Mouse (Mus musculus): ENCODE results near the gene Wdr47. TPM values are rescaled to one million over a fixed set of nuclear protein-coding genes. Genes with fewer than 3 reads are reported as not detected.

The Wdr47 gene
- polyA plus RNA-seq, 1 experiment from 2014 or later: 7.0 TPM

- H3K4me1 ChIP-seq (replicated peaks): peaks cover 6% of the 10 kb centered on the region
- ATAC-seq (replicated peaks; ENCODE audit: insufficient number of reproducible peaks, insufficient read depth, low FRiP score, low read depth): no peak
- H3K9me3 ChIP-seq (replicated peaks): no peaks in the 10 kb centered on the region
- peaks cover 9% of the 10 kb centered on the region for H3K27me3 ChIP-seq
- H3K4me2 ChIP-seq: peak overlapping the region; percentile 71
- H3K27ac ChIP-seq: no peak overlapping the region
- 82% methylated on average over 14 of the region's 14 CpGs for WGBS
- peak overlapping the region; percentile 77 for H3K4me3 ChIP-seq
- no peak overlapping the region for H3K9ac ChIP-seq
- H3K36me3 ChIP-seq: no peaks in the 10 kb centered on the region
Measured at GRCm38 (mm10) chr3:108570813-108571212, 20.3 kb upstream of the Wdr47 start.

- Histone ChIP-seq H3K27ac (peak within 1 kb of the TSS; percentile 78), H3K4me3 (peak within 1 kb of the TSS; percentile 77), H3K27me3 (peaks cover 7% of the 10 kb centered on the region), H3K4me1 (replicated peaks) (peaks cover 6% of the 10 kb centered on the region), H3K9me3 (replicated peaks) (no peaks in the 10 kb centered on the region), H3K4me2 (peak within 1 kb of the TSS; percentile 71), H3K9ac (peak within 1 kb of the TSS; percentile 77), H3K36me3 (no peaks in the 10 kb centered on the region)
- peak; percentile 97 for ATAC-seq (replicated peaks; ENCODE audit: insufficient number of reproducible peaks, insufficient read depth, low FRiP score, low read depth)
- WGBS: 1% methylated on average over 42 of the region's 42 CpGs
Measured at GRCm38 (mm10) chr3:108571443-108572294, 19.4 kb upstream of the Wdr47 start, which contains the start of gene Taf13. Gene Taf13 (plus strand): TSS chr3:108571698.

DNA sequence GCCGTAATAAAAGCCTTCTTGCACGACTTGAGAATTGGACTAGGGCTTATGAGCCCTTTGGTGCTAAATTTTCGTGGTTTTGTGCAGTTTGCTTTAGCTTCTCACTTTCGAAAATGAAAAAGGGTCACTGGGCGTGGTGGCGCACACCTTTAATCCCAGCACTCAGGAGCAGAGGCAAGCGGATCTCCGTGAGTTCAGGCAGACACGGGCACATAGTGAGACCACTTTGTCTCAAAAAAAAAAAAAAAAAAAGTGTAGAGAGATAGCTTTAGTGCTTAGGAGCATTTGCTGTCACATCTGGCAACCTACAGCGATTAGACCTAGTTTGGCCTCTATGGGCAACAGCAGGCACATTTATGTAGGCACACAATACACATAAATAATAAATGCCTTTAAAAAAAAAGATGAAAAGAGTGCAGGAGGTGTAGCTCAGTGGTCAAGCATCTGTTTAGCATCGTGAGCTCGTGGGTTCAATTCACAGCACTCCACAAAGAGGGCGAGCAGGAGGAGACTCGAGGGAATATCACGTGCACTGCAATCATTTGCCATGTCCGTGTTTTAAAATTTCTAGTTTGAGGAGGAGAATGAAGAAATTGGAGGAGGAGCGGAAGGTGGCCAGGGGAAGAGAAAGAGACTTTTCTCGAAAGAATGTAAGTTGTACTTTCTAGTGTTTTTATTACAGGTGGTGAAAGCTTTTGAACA, 18.6 kb upstream of the Wdr47 start:
- 41% methylated on average over 18 of the region's 18 CpGs for WGBS
- no peak for ATAC-seq (replicated peaks; ENCODE audit: insufficient number of reproducible peaks, insufficient read depth, low FRiP score, low read depth)
- Histone ChIP-seq H3K4me2 (peak overlapping the region; percentile 71), H3K36me3 (no peaks in the 10 kb centered on the region), H3K4me1 (replicated peaks) (peaks cover 6% of the 10 kb centered on the region), H3K27me3 (peaks cover 7% of the 10 kb centered on the region), H3K27ac (no peak overlapping the region), H3K9ac (peak overlapping the region; percentile 77), H3K4me3 (peak overlapping the region; percentile 77), H3K9me3 (replicated peaks) (no peaks in the 10 kb centered on the region)

DNA sequence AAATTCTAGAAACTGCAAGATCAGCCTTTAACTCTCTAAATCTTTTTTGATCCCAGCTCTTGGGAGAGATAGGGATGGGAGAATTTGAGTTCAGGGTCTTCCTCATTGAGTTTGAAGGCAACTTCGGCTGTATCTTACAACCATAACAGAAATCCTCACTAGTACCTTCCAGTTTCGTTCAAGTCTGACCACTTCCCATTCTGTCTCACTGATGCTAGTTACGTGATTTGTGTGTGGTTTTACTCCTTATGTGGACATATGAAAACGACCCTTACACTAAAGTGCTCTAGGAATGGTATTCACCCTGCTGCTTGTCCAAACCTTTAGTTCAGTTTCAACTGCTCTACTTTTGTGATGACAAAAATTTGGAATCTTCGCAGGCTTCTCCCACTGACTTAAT, 17.1 kb upstream of the Wdr47 start:
- Histone ChIP-seq H3K4me1 (replicated peaks) (peaks cover 6% of the 10 kb centered on the region), H3K4me3 (no peak overlapping the region), H3K4me2 (no peak overlapping the region), H3K9ac (no peak overlapping the region), H3K27me3 (peaks cover 3% of the 10 kb centered on the region), H3K27ac (no peak overlapping the region), H3K36me3 (0 out of 2 replicates have a peak, but pooled peaks cover 6% of the 10 kb centered on the region), H3K9me3 (replicated peaks) (no peaks in the 10 kb centered on the region)
- WGBS: 83% methylated on average over 5 of the region's 5 CpGs
- no peak for ATAC-seq (replicated peaks; ENCODE audit: insufficient number of reproducible peaks, insufficient read depth, low FRiP score, low read depth)

- Histone ChIP-seq H3K27me3 (no peaks in the 10 kb centered on the region), H3K9me3 (replicated peaks) (no peaks in the 10 kb centered on the region), H3K36me3 (no peaks in the 10 kb centered on the region), H3K4me1 (replicated peaks) (no peaks in the 10 kb centered on the region), H3K4me2 (no peak overlapping the region), H3K9ac (no peak overlapping the region), H3K4me3 (no peak overlapping the region), H3K27ac (no peak overlapping the region)
- 72% methylated on average over 4 of the region's 4 CpGs for WGBS
- ATAC-seq (replicated peaks; ENCODE audit: insufficient number of reproducible peaks, insufficient read depth, low FRiP score, low read depth): no peak
Measured at GRCm38 (mm10) chr3:108584580-108584979, 6.5 kb upstream of the Wdr47 start.

DNA sequence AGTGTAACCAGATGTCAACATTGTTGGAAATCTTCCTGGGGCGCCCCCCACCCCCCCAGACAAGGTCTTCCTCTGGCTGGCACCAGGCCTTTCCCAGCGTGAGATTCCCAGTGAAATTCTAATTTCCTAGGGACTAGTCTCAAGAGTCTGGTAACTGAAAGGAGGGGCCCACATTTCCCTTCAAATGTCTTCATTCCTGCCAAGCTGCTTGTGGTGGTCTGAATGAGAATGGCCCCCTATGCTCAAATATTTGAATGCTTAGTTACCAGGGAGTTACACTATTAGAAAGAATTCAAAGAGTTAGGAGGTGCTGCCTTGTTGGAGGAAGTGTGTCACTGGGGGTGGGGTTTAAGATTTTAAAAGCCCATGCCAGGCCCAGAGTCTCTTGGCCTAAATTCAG, 2.6 kb upstream of the Wdr47 start:
- Histone ChIP-seq H3K36me3 (no peaks in the 10 kb centered on the region), H3K4me3 (no peak overlapping the region), H3K9me3 (replicated peaks) (no peaks in the 10 kb centered on the region), H3K4me2 (no peak overlapping the region), H3K4me1 (replicated peaks) (peaks cover 11% of the 10 kb centered on the region), H3K27me3 (no peaks in the 10 kb centered on the region), H3K27ac (no peak overlapping the region), H3K9ac (no peak overlapping the region)
- WGBS: 47% methylated on average over 2 of the region's 2 CpGs
- no peak for ATAC-seq (replicated peaks; ENCODE audit: insufficient number of reproducible peaks, insufficient read depth, low FRiP score, low read depth)

DNA sequence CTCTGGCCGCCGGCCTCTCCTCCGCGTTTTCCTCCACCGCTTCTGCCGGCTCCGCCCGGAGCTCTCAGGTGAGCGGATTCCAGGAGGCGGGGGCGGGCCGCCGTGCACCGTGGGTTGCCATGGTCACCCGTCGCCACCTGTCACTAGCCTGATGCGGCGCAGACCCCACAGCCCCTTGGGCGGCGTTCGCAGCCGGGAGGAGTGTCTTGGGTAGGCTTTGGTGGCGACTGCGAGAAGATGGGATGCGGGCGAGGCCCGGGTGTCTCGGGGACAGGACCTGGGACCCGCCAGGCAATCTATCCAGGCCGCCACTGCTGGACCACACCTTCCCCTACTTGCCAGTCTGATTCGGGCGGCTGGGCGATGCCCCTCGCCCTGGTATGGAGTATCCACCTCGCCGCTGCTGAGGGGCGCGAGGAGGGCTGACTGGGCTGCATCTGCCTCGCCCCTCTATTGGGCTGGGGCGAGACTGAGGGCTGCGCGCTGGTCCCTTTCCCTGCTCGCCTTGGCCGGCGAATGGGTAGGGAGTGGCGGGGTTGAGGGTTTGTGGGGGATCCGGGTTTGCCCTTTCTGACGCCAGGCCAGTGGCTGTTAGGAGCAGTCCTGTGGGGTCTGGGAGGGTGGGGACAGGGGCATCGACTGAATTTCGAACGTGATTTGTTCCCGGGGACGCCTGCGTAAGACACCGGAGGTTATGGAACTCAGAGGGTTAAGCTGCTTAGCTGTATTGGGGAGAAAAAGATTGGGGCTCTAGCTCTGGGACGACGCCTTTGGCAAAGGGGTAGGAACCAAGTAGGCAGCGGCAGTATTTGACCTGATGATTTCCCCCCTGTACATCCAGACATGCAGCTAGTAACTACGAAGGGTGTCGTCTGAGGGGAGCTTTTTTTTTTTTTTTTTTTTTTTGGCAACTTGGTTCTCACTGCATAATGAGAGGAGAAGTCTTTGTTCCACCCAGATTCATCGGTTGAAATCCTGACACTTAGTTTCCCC, 747 bp downstream of the Wdr47 start:
- Histone ChIP-seq H3K4me2 (peak overlapping the region; percentile 99), H3K27me3 (no peaks in the 10 kb centered on the region), H3K4me3 (peak overlapping the region; percentile 87), H3K27ac (peak overlapping the region; percentile 72), H3K9me3 (replicated peaks) (no peaks in the 10 kb centered on the region), H3K9ac (peak overlapping the region; percentile 73), H3K36me3 (no peaks in the 10 kb centered on the region), H3K4me1 (replicated peaks) (peaks cover 11% of the 10 kb centered on the region)
- under 1% methylated on average over 61 of the region's 61 CpGs for WGBS
- ATAC-seq (replicated peaks; ENCODE audit: insufficient number of reproducible peaks, insufficient read depth, low FRiP score, low read depth): peak; percentile 68

GRCm38 (mm10) chr3:108608906-108609305, 17.8 kb downstream of the Wdr47 start:
- Histone ChIP-seq H3K4me2 (no peak overlapping the region), H3K9me3 (replicated peaks) (no peaks in the 10 kb centered on the region), H3K27ac (no peak overlapping the region), H3K27me3 (no peaks in the 10 kb centered on the region), H3K36me3 (no peaks in the 10 kb centered on the region), H3K9ac (no peak overlapping the region), H3K4me3 (no peak overlapping the region), H3K4me1 (replicated peaks) (no peaks in the 10 kb centered on the region)
- no peak for ATAC-seq (replicated peaks; ENCODE audit: insufficient number of reproducible peaks, insufficient read depth, low FRiP score, low read depth)
- 34% methylated on average over 3 of the region's 3 CpGs for WGBS

- Histone ChIP-seq H3K27me3 (no peaks in the 10 kb centered on the region), H3K4me3 (no peak overlapping the region), H3K4me2 (no peak overlapping the region), H3K9ac (no peak overlapping the region), H3K9me3 (replicated peaks) (no peaks in the 10 kb centered on the region), H3K4me1 (replicated peaks) (no peaks in the 10 kb centered on the region), H3K36me3 (no peaks in the 10 kb centered on the region), H3K27ac (no peak overlapping the region)
- ATAC-seq (replicated peaks; ENCODE audit: insufficient number of reproducible peaks, insufficient read depth, low FRiP score, low read depth): no peak
- 89% methylated on average over 5 of the region's 5 CpGs for WGBS
Measured at GRCm38 (mm10) chr3:108634761-108635160, 43.7 kb downstream of the Wdr47 start.

GRCm38 (mm10) chr3:108639412-108639811, 48.3 kb downstream of the Wdr47 start:
- ATAC-seq (replicated peaks; ENCODE audit: insufficient number of reproducible peaks, insufficient read depth, low FRiP score, low read depth): no peak
- Histone ChIP-seq H3K4me3 (no peak overlapping the region), H3K4me2 (no peak overlapping the region), H3K27ac (no peak overlapping the region), H3K4me1 (replicated peaks) (no peaks in the 10 kb centered on the region), H3K27me3 (no peaks in the 10 kb centered on the region), H3K36me3 (no peaks in the 10 kb centered on the region), H3K9me3 (replicated peaks) (no peaks in the 10 kb centered on the region), H3K9ac (no peak overlapping the region)
- 69% methylated on average over 4 of the region's 4 CpGs for WGBS

GRCm38 (mm10) chr3:108640998-108641397, 49.9 kb downstream of the Wdr47 start:
- Histone ChIP-seq H3K4me2 (no peak overlapping the region), H3K4me3 (no peak overlapping the region), H3K36me3 (no peaks in the 10 kb centered on the region), H3K27me3 (no peaks in the 10 kb centered on the region), H3K4me1 (replicated peaks) (no peaks in the 10 kb centered on the region), H3K27ac (no peak overlapping the region), H3K9me3 (replicated peaks) (no peaks in the 10 kb centered on the region), H3K9ac (no peak overlapping the region)
- WGBS: 81% methylated on average over 4 of the region's 4 CpGs
- ATAC-seq (replicated peaks; ENCODE audit: insufficient number of reproducible peaks, insufficient read depth, low FRiP score, low read depth): no peak

Data from heart, embryonic 15.5 days (tissue).